Mouse (Mus musculus) heart, embryonic 12.5 days (tissue): ENCODE measurements at regions not wholly inside any gene's neighbourhood (a gene's known extent, or its start where the extent isn't known, plus 50 kb on each side); places are given as distances from the start of the nearest gene placed in this dataset.
A peak's percentile ranks its signal among the peaks of the same experiment; 100 is the strongest.
"Not testable (repeated sequence)": the region's sequence is repeated elsewhere in the genome, so short reads cannot be mapped to it uniquely, and the experiment has no call there.

ENCODE experiments used
- ATAC-seq: fragments of 200-750 bp; cut with Nextera tagmentation; 2 replicates; pipeline ENCODE4 v1.8.0; 2017; ENCODE audit warnings: moderate TSS enrichment, moderate library complexity; ENCODE audit not compliant: insufficient number of reproducible peaks, low FRiP score
- H3K27ac ChIP-seq: fragments of 300-500 bp; sonication (generic); 2 replicates; pipeline ENCODE4 v1.5.1; 2016; ENCODE audit warnings: mild to moderate bottlenecking, moderate library complexity; ENCODE audit not compliant: poor library complexity, severe bottlenecking
- H3K27me3 ChIP-seq: fragments of 300-500 bp; sonication (generic); replicated peaks from 2 replicates; pipeline ENCODE4 v1.6.1; 2016; ENCODE audit warnings: mild to moderate bottlenecking, moderate library complexity
- H3K36me3 ChIP-seq: fragments of 300-500 bp; sonication (generic); 2 replicates; pipeline ENCODE4 v1.6.1; 2016; ENCODE audit warnings: mild to moderate bottlenecking, moderate library complexity
- H3K4me1 ChIP-seq: fragments of 300-500 bp; sonication (generic); replicated peaks from 2 replicates; pipeline ENCODE4 v1.6.1; 2016; ENCODE audit warnings: mild to moderate bottlenecking
- H3K4me2 ChIP-seq: fragments of 300-500 bp; sonication (generic); 2 replicates; pipeline ENCODE4 v1.6.1; 2016; ENCODE audit warnings: mild to moderate bottlenecking, moderate library complexity
- H3K4me3 ChIP-seq: fragments of 300-500 bp; sonication (generic); 2 replicates; pipeline ENCODE4 v1.5.1; 2016; ENCODE audit warnings: mild to moderate bottlenecking
- H3K9ac ChIP-seq: fragments of 300-500 bp; sonication (generic); 2 replicates; pipeline ENCODE4 v1.6.1; 2016; ENCODE audit warnings: mild to moderate bottlenecking, moderate library complexity
- H3K9me3 ChIP-seq: fragments of 300-500 bp; sonication (generic); replicated peaks from 2 replicates; pipeline ENCODE4 v1.6.1; 2016; ENCODE audit warnings: mild to moderate bottlenecking, moderate library complexity
- WGBS: fragments of 180-500 bp; shearing (Covaris S2); methylation state at CpG from one replicate; pipeline ENCODE4 v1.1.7; 2016; 5-methylcytosine and 5-hydroxymethylcytosine counted together

DNA sequence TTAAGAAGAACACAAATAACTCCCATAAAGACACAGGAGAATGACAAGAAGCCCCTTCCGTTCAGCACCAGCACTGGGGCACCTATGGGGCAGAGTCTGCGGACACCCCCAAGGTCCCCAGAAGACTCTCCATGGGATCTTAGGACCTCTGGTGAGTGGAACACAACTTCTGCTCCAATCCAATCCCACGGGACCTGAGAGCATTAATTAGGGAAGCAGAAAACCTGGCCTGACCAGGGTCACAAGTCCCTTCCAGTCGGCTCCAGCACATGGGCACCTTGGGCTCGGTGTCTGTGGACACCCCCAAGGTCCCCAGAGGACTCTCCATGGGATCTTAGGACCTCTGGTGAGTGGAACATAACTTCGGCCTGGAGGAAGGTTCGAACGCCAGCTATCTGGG lies 59.0 kb upstream of the Btbd35f25 start:
- H3K27me3 ChIP-seq, H3K4me2 ChIP-seq, ATAC-seq, H3K4me3 ChIP-seq, H3K4me1 ChIP-seq, H3K9ac ChIP-seq, H3K27ac ChIP-seq, H3K36me3 ChIP-seq: not testable (repeated sequence)
- 74% methylated on average over 8 of the region's 8 CpGs for WGBS
- peaks cover 54% of the 10 kb centered on the region for H3K9me3 ChIP-seq

DNA sequence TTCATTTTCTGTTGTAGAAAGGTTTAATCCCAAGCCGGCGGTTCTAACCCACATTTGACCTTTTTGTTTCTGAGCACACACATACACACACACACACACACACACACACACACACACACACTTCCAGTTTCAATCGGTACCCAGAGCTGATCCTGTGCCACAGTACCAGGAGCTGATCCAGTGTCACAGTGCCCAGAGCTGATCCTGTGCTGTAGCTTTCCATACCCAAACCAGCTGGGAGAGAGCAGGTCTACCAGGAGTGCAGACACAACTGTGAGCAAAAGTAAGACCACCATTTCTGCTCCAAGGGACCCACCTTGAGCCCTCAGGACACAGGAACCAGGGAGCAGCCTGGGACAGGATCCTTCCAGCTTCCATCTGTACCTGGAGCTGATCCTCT lies 58.3 kb upstream of the Btbd35f25 start:
- H3K9me3 ChIP-seq: peaks cover 58% of the 10 kb centered on the region
- H3K36me3 ChIP-seq: no peaks in the 10 kb centered on the region
- no peak overlapping the region for H3K4me2 ChIP-seq
- H3K4me1 ChIP-seq: no peaks in the 10 kb centered on the region
- H3K9ac ChIP-seq: no peak overlapping the region
- ATAC-seq: 0 out of 2 replicates have a peak, but pooled peaks have one; percentile 36
- no peak overlapping the region for H3K27ac ChIP-seq
- no peak overlapping the region for H3K4me3 ChIP-seq
- H3K27me3 ChIP-seq: no peaks in the 10 kb centered on the region
- 73% methylated on average over 3 of the region's 3 CpGs for WGBS
